Mouse (Mus musculus): Measurements from ENCODE around the gene Gm20696. TPM values are rescaled to one million over a fixed set of nuclear protein-coding genes. Genes with fewer than 3 reads are reported as not detected.

Gene Gm20696
- polyA plus RNA-seq, 1 experiment, result 5.7 TPM

GRCm38 (mm10) chr6:99485217-99485883 lies 181.2 kb downstream of the Gm20696 start:
- TF ChIP-seq POLR2A (IDR thresholded peaks at IDR 0.05; ENCODE audit: borderline replicate concordance, control insufficient read depth, low read depth, low read length) (no peak), CTCF (IDR thresholded peaks at IDR 0.05; ENCODE audit: control insufficient read depth, insufficient read depth, low read length) (no peak)
- H3K4me1 ChIP-seq (ENCODE audit: control insufficient read depth, insufficient read depth, low read length), result peaks cover 2% of the 10 kb centered on the region
- 20% methylated on average over 20 of the region's 20 CpGs for WGBS
- H3K27ac ChIP-seq (ENCODE audit: control insufficient read depth, insufficient read depth, low read depth, low read length, poor library complexity), result peak overlapping the region; percentile 20
- no peak overlapping the region for H3K4me3 ChIP-seq (replicated peaks; ENCODE audit: control insufficient read depth, low read depth, low read length)

GRCm38 (mm10) chr6:99484884-99485216 lies 181.7 kb downstream of the Gm20696 start:
- TF ChIP-seq CTCF (IDR thresholded peaks at IDR 0.05; ENCODE audit: control insufficient read depth, insufficient read depth, low read length), result no peak
- TF ChIP-seq POLR2A (IDR thresholded peaks at IDR 0.05; ENCODE audit: borderline replicate concordance, control insufficient read depth, low read depth, low read length), result 0 out of 2 replicates have a peak, but pooled peaks have one; percentile 25
- Histone ChIP-seq H3K4me1 (ENCODE audit: control insufficient read depth, insufficient read depth, low read length) (peaks cover 2% of the 10 kb centered on the region), H3K4me3 (replicated peaks; ENCODE audit: control insufficient read depth, low read depth, low read length) (no peak overlapping the region), H3K27ac (ENCODE audit: control insufficient read depth, insufficient read depth, low read depth, low read length, poor library complexity) (peak overlapping the region; percentile 20)
- 28% methylated on average over 8 of the region's 8 CpGs for WGBS

- Histone ChIP-seq H3K27ac (ENCODE audit: control insufficient read depth, insufficient read depth, low read depth, low read length, poor library complexity) (no peak overlapping the region), H3K4me1 (ENCODE audit: control insufficient read depth, insufficient read depth, low read length) (peaks cover 2% of the 10 kb centered on the region), H3K4me3 (replicated peaks; ENCODE audit: control insufficient read depth, low read depth, low read length) (no peak overlapping the region)
- WGBS, result 81% methylated on average over 7 of the region's 7 CpGs
- TF ChIP-seq CTCF (IDR thresholded peaks at IDR 0.05; ENCODE audit: control insufficient read depth, insufficient read depth, low read length) (no peak), POLR2A (IDR thresholded peaks at IDR 0.05; ENCODE audit: borderline replicate concordance, control insufficient read depth, low read depth, low read length) (no peak)
Measured at GRCm38 (mm10) chr6:99484197-99484725, 182.3 kb downstream of the Gm20696 start.

- H3K4me3 ChIP-seq (replicated peaks; ENCODE audit: control insufficient read depth, low read depth, low read length), result no peak overlapping the region
- peaks cover 2% of the 10 kb centered on the region for H3K4me1 ChIP-seq (ENCODE audit: control insufficient read depth, insufficient read depth, low read length)
- TF ChIP-seq CTCF (IDR thresholded peaks at IDR 0.05; ENCODE audit: control insufficient read depth, insufficient read depth, low read length) (no peak), POLR2A (IDR thresholded peaks at IDR 0.05; ENCODE audit: borderline replicate concordance, control insufficient read depth, low read depth, low read length) (no peak)
- no peak overlapping the region for H3K27ac ChIP-seq (ENCODE audit: control insufficient read depth, insufficient read depth, low read depth, low read length, poor library complexity)
- 89% methylated on average over 10 of the region's 10 CpGs for WGBS
Measured at GRCm38 (mm10) chr6:99483556-99483955, 183.0 kb downstream of the Gm20696 start.

GRCm38 (mm10) chr6:99481568-99481967 lies 185.0 kb downstream of the Gm20696 start:
- WGBS, result 87% methylated on average over 7 of the region's 7 CpGs
- no peak overlapping the region for H3K4me3 ChIP-seq (replicated peaks; ENCODE audit: control insufficient read depth, low read depth, low read length)
- no peak overlapping the region for H3K27ac ChIP-seq (ENCODE audit: control insufficient read depth, insufficient read depth, low read depth, low read length, poor library complexity)
- TF ChIP-seq POLR2A (IDR thresholded peaks at IDR 0.05; ENCODE audit: borderline replicate concordance, control insufficient read depth, low read depth, low read length) (no peak), CTCF (IDR thresholded peaks at IDR 0.05; ENCODE audit: control insufficient read depth, insufficient read depth, low read length) (no peak)
- H3K4me1 ChIP-seq (ENCODE audit: control insufficient read depth, insufficient read depth, low read length), result peaks cover 2% of the 10 kb centered on the region

- Histone ChIP-seq H3K4me1 (ENCODE audit: control insufficient read depth, insufficient read depth, low read length) (peaks cover under 1% of the 10 kb centered on the region; the same call in 1 of the 2 replicates), H3K27ac (ENCODE audit: control insufficient read depth, insufficient read depth, low read depth, low read length, poor library complexity) (no peak overlapping the region), H3K4me3 (replicated peaks; ENCODE audit: control insufficient read depth, low read depth, low read length) (no peak overlapping the region)
- TF ChIP-seq POLR2A (IDR thresholded peaks at IDR 0.05; ENCODE audit: borderline replicate concordance, control insufficient read depth, low read depth, low read length), result no peak
- WGBS, result 85% methylated on average over 13 of the region's 13 CpGs
Measured at GRCm38 (mm10) chr6:99478873-99479650, 187.5 kb downstream of the Gm20696 start.

- Histone ChIP-seq H3K27ac (ENCODE audit: control insufficient read depth, insufficient read depth, low read depth, low read length, poor library complexity) (no peak overlapping the region), H3K4me3 (replicated peaks; ENCODE audit: control insufficient read depth, low read depth, low read length) (no peak overlapping the region), H3K4me1 (ENCODE audit: control insufficient read depth, insufficient read depth, low read length) (no peaks in the 10 kb centered on the region)
- no peak for TF ChIP-seq POLR2A (IDR thresholded peaks at IDR 0.05; ENCODE audit: borderline replicate concordance, control insufficient read depth, low read depth, low read length)
- TF ChIP-seq CTCF (IDR thresholded peaks at IDR 0.05; ENCODE audit: control insufficient read depth, insufficient read depth, low read length), result no peak
- WGBS, result 86% methylated on average over 9 of the region's 9 CpGs
Measured at GRCm38 (mm10) chr6:99475040-99475439, 191.6 kb downstream of the Gm20696 start.

- TF ChIP-seq POLR2A (IDR thresholded peaks at IDR 0.05; ENCODE audit: borderline replicate concordance, control insufficient read depth, low read depth, low read length), result no peak
- H3K4me1 ChIP-seq (ENCODE audit: control insufficient read depth, insufficient read depth, low read length), result no peaks in the 10 kb centered on the region
- 45% methylated on average over 5 of the region's 5 CpGs for WGBS
- no peak overlapping the region for H3K27ac ChIP-seq (ENCODE audit: control insufficient read depth, insufficient read depth, low read depth, low read length, poor library complexity)
- no peak overlapping the region for H3K4me3 ChIP-seq (replicated peaks; ENCODE audit: control insufficient read depth, low read depth, low read length)
Measured at GRCm38 (mm10) chr6:99470906-99471305, 195.7 kb downstream of the Gm20696 start.
